Mouse (Mus musculus) activated CD4-positive, CD25-positive, alpha-beta regulatory T cell, adult 4 months (primary cell): ENCODE results near the gene Map1b. TPM values are rescaled to one million over a fixed set of nuclear protein-coding genes. Genes with fewer than 3 reads are reported as not detected.

ENCODE experiments used
- ATAC-seq: one replicate; pipeline ENCODE4 v1.8.0; 2017
- polyA plus RNA-seq, 2 experiments: library from polyadenylated mRNA; unstranded; fragments of 100-300 nt; shearing (Covaris generic); gene quantifications; one replicate each; pipeline ENCODE4 v1.2.1; 2017

Map1b gene
- polyA plus RNA-seq, 2 experiments from 2014 or later: 0.04 to 0.40 TPM

DNA sequence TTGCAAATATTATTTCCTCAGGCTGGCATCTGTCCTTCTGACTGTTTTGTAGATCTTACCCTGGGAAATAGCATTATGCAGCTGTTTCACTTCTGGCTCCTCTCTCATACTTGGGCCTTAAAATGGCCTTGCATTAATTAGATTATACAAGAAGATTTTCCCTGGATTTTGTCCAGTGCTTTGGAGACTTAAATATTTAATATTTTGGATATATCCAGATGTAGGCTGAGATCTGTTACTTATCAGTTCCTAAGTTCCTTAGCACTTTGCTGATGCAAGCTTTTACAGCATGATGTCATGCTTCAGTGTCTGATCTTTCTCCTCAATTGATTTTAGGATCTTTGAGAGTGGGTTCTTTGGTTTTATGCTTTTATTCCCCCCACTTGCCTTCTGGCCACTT lies 11.6 kb upstream of the Map1b start:
- ATAC-seq: no peak

DNA sequence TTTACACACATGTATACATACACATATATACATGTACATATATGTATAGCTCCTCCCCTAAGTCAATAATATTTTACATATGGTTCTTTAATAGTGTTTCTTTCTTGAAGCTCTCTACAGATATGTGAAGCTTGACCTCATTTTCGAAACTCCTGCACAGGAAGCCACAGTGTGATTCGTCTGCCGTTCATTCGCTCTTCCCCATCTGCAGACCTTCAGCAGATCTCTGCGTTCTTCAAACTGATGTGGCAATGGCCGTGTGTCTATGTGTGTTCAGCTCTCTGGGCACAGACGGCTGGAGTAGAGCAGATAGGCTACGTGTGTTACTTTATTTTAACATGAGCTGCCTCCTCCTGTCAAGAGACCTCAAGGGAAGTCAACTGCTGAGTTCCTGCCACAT lies 9.2 kb upstream of the Map1b start:
- ATAC-seq: no peak

DNA sequence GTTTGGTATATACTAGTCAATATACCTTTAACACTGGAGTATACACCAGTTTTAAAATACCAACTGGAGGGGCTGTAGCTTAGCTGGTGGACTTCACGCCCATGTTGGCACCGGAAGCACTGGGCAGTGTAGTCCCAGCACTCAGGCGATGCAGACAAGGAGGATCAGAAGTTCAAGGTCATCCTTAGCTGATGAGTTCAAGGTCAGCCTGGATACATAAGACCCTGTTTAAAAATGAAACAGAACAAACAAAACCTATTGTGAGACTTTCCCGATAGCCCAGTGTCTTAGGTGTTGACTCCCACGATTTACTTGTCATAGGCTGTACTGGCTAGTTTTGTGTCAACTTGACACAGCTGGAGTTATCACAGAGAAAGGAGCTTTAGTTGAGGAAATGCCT lies 1.5 kb upstream of the Map1b start:
- no peak for ATAC-seq

DNA sequence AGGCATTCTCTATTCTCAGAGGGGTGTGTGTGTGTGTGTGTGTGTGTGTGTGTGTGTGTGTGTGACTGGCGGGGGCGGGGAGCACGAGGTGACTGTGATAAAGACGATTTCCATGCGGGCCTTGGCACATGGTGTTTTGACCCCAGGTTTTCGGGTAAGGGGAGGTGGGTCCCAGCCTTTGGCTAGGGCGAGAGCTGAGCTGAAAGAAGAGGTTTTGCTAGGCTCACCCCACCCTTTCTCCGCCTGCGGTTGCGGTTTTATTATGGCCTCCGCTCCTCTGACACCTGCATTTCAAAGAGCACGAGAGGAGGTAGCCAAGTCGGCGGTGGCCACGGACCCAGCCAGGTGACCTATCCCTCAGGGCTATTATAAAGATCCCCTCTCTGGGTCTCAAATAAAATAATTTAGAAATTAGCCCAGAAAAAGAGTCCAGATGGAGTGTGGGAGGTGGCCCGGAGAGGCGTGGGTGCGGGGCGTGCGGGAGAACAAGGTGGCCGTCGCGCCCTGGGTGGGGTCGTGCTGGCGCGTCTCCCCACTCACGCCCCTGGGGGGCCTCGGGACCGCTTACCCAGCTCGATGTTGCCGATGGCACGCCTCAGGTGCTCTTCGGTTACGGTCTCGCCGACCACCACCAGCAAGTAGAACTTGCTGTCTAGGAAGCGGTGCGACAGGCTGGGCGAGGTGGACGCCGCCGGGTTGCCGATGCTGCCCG lies 448 bp downstream of the Map1b start:
- no peak for ATAC-seq

DNA sequence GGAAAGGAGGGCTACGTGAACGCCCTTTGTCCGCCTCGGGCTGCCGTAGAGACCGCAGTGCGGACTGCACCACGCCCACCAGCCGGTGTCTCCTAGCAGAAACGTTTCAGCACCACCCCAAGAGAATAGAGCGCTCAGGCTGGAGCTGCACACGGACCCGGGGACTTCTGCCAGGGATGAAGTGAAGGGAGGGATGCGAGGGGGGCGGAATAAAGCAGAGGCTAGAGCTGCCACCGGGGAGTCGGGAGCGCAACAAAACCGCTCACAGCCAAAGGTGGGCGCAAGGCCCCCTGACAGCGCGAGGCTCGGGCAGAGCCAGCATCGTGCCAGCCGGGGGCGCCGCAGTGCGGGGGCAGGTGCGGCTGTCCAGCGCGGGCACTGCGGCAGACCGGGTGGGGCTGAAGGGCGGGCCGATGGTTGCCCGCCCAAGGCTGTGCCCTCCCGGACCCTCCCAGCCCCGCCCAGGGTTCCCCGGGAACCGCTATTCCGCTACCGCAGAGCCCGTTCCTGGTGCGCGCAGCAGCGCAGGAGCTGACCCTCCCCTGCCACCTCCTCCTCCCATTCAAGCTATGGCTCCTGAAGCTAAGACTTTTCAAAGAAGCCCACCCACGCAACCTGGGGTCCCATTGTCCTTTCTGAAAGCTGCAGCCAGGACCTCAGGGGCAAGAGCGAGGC lies 1.3 kb downstream of the Map1b start:
- ATAC-seq: no peak

DNA sequence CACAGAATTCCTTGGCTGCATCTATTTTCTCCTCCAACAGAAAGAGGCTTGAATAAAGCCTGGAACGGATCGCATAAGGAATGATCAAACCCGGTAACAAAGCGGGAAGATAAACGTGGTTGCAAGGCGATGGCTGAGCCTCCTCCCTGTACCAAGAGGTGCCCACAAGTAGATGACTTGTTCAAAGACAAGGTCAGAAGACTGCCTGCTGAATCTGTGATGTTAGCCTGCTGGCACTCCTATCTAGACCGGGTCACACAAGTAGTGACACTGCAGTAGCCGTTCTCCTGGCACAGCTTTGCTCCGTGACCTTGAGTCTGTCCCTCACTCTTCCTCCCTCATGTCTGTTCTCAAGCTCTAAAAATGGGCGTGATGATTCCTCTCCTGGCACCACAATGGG lies 2.4 kb downstream of the Map1b start:
- ATAC-seq: no peak

DNA sequence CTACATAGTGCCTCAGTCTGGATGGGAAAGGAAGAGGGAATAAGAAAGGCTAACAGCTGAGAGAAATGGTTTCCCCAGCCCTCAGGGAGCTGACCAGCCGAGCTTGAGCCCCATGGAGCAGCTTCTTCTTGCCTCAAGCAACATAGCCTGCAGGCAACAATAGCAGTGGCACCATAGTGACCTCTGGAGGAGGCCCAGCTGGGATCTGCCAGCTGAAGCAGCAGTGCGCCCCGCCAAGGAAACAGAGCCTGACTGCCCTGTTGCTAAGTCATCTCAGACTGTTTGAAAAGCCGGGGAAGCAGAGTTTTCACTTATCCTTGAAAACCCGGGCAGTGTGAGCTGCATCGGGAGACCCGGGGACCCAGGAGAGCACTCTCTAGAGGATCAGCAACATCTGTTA lies 3.2 kb downstream of the Map1b start:
- no peak for ATAC-seq

DNA sequence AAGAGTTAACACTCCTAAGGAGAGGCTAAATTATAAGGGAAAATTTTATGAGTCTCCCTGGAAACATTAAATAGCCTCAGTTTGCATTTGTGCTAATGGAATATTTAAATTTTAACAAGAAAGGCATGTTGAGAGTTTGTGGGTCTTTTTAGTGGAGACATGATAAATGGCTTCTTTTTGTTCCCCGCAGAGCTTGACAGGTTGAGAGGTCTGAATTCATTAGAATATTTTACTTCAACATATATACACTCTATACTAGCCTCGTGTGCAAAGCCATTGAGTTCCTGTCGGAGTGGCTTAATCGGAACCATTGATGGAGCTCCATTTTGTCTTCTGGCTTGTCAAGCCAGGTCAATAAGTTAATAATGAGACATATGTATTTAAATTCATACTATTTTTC lies 6.4 kb downstream of the Map1b start:
- no peak for ATAC-seq

DNA sequence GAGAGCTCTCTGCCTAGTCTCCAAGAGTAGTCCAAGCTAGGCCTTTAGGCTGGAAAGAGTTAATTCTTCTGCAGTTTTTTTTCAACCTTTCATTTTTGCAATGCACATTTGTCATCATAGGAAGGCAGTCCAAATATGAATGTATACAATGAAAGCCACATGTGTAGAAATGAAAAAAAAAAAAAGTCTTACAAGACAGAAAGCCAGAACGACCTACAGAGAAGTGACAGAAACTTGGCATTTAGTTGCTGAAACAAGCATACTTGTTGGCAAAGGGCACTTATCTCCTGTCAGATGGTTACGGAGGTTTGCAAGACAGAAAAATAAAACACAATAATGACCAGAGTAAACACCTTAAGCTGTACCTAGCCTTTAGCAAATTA lies 9.8 kb downstream of the Map1b start:
- ATAC-seq: no peak

DNA sequence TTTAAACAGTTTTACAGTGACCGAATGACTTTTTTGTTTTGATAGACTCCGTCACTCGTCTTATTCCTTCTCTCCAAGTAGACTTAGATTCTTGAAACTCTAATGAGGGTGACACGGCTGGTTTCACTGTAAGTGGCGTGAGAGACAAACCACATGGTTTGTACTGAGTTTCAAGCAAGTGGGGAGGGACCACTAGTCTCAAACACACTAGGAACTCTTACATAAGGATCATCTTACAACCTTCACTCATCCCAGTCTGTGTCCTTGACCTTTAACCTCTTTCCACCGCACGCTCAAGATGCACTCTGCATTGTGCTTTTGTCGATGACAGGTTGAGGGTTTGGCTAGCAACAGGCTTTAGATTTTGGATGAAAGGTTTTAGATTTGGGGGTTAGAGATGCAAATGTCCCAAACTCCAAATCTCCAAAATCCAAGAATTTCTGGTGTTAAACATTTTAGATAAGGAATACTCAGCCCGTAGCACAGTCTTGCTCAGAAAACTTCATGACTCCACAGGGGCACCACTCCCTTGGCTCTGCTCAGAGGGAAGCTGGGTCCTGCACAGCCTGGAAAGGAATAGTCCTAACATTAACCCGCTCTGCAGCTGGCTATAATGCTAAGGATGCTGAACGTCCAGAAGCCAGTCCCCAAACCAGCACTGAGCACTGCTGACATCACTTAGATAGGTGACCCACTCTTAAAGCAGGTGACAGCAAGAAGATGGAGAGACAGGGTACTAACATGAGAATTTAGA lies 10.3 kb downstream of the Map1b start:
- no peak for ATAC-seq

DNA sequence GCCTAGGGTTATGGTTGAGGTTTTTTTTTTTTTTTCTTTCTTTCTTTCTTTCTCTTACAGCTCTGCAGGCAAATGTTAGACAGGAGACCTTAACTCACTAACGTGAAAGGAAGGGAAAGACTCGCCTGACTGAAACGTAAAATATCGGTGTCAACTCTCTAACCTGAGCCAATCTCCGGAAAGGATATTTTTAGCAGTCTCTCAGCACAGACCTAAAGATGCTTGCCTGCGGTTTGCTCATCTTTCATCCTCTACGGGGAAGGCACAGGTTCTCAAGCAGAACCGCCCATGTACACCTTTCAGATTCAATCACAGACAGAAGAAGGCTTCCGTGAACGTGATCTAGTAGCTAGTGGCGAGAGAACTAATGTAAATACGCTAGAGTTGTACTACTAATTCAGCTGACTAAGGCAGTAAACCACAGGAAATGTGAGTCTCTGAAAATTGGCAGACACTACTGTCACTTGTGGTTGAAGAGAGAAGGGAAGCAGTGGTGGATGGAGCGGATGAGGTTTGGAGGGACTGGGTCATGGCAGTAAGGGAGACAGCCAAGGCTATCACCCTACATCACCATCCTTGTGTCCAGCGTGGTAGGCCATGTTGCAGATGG lies 12.9 kb downstream of the Map1b start:
- ATAC-seq: peak; percentile 75

DNA sequence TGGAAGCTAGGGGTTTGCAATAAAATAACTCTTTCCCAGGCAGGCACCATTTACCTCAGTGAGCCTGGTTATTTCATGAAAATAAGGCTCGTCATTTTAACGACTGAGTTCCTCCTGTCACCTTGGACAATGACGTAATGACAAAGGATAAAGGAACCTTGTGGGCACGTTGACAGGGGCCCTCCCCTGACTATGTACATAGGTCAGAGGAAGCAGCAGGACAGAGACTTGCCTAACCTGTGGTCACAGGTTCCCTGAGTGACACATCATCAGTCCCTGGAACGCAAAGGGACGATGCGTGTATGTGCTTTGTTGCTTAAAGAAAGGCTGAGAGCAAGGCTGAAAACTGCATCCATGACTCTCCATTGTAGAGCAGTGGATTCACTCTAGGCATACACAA lies 13.4 kb downstream of the Map1b start:
- no peak for ATAC-seq

DNA sequence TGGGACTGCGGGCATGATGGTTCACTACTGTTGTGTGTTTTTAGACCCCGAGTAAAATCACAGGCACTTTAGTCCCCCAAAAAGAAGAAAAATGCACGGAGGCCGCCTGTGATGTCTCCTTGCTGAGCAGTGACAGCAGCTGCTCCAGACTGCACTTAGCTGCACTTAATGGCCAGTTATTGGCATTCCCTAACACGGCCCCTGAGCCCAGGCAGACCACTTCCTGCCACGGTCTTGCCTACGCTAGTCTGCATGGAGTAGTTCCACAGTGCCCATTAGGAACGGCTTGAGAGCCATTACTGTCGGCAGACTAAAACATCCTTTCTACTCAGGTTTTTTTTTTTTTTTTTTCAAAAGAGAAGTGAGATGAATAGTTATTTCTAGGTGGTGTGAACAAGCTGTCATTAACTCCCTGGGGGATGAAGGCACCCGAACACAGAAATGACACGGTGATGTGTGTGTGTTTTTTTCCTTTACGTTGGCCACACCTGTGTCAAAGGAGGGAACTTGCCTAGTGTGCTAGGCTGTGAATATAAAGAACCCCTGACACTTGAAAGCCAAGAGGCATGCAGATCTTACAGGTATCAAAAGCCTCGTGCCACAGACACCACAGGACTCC lies 14.1 kb downstream of the Map1b start:
- ATAC-seq: no peak

DNA sequence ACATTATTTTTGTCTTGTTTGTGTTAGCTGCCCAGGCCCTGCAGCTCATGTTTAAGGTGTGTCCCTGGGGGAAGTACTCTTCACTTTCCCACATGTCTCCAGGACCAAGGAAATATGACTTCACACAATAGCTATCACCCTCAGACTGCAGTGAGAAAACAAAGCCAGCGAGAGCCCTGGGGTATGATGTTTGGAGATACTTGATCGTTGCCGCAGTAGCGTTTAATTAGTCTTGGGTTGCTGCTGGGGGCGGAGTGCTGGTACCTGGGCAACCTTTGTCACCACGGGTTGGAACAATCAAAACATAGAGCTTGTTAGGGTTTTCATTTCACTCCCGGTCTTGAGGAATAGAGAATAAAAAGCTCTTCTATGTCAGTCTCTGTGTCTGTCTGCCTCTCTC lies 14.9 kb downstream of the Map1b start:
- ATAC-seq: no peak

DNA sequence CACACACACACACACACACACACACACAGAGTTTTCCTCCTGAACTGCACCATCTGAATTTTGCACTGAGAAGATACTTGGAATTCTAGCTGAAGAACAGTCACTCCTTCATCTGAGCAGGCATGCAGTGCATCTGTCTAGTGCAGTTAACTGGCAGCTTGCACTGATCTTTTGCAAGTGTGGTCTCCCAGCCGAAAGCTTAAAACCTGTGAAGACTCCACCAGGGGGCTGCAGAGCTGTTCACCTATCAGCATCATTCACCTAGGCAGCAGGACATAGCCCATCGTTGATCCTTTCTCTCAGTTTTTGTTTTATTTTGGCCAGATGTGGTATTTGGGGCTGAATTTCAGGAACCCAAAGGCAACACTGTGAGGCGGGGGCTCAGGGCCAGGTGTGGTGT lies 15.7 kb downstream of the Map1b start:
- ATAC-seq: no peak

DNA sequence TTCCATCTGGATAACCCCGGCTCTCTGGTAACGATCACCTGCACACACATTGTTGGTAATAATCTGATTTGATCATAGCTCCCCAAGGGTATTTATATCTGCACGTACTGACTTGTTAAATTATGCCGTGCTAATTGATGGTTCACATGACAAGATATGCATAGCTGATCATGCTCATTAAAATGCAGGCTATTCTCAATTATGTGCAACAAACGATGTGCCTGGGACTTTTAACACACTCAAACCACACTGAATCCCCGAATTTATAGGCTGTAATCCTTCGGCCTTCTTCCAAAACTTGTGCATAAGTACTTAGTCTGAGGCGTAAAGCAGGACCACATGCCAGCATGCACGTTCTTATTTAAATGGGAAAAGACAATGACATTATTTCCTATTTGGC lies 16.6 kb downstream of the Map1b start:
- no peak for ATAC-seq

DNA sequence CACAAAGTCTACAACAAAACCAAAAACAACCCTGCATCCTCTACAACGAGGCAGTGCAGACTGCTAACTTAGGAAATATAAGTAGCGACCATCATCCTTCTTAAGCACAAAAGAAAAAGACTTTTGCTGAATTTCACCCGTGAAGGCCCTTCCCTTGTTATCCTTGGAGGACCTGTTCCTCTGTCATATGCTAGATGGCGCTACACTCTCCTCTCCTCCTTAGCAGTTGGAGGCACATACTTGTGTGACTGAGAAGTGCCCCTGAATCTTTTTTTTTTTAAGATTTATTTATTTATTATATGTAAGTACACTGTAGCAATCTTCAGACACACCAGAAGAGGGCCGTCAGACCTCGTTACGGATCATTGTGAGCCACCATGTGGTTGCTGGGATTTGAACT lies 20.2 kb downstream of the Map1b start:
- ATAC-seq: no peak

DNA sequence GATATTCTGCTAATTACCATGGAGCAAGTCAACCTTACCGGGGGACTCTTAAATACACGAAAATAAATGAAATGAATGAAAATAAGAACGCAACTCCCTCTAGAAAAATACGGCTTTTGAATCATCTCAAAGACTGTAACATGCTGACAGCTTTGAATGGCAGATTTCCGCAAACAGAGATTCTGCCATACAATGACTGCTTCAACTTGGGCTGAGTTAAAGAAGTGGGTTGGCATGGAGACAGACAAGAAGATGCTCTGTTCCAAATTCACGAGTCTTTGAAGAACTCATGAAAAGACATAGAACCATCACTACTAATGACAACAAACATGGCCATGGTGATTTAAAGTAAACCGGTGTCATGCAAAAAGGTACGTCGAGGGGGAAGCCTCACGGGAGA lies 21.9 kb downstream of the Map1b start:
- no peak for ATAC-seq

DNA sequence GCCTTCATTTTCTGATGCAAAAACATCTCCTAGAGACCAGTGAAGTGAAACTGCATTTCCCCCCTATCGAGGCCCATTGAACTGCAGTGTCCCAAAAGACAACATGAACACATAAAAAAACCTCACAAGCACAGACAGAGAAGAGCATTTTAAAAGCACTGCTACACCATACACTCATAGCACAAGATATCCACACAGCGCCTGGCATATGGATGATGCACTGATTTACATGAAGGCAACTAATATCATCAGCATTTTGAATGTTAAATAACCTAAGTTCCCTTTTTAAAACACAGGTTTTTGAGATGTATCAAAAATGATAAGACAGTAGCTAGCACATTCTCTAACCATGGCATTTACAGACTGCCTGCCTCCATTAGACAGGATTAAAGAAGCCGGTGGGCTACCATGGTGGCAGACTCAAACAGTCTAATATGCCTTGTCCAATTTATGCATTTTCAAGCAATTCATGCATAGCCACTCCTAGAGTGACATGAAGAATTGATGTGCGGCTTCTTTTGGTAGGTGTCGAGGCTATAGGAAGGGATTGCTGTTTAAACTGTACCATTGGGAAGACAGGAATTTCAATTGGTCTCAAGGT lies 22.9 kb downstream of the Map1b start:
- no peak for ATAC-seq

DNA sequence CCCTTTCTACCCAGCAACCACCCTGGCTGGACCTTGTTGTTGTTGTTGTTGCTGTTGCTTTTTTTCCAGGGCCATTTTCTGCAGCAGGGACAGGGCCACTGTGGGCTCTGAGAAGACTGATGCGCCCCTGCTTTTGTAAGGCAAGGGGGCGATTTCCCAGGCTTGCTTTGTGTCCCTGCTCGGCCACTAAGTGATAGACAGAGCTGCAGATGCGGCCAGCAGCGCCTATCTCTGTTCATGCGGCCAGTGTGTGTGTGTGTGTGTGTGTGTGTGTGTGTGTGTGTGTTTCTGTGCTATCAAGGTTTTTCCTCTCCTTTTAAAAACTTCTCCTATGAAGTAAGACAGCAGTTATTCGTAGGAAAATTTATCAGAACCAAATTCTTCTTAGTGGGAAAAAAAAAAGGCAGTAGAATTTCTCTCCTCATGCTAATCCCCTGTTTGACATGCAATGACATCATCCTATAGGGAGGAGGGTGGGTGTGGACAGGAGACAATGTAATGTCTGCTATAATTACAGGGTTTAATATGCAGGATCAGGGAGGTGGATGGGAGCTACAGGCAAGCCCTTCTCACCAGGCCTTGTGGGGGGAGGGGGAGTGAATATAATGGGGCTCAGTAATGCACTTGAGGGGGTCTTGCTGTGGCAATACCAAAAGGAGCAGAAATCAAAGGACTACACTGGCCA lies 23.6 kb downstream of the Map1b start:
- no peak for ATAC-seq

DNA sequence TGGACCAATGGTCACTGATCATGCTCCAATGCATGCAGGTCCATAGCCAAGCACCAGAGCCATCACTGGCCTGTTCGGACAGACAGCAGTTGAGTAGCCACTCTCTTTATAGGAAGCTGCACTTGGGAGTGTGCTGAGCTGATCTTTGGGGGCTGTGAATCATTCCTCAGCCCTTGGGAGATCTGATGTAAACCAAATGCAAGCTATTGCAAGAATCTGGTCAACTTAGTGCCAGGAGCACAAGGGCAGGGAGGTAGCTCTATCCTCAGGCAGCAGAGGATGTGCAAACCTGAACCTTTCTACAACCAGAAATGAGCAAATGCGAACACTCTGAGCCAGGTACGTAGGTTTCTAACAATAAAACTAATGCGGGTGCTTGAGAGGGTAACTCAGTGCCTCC lies 26.3 kb downstream of the Map1b start:
- no peak for ATAC-seq

DNA sequence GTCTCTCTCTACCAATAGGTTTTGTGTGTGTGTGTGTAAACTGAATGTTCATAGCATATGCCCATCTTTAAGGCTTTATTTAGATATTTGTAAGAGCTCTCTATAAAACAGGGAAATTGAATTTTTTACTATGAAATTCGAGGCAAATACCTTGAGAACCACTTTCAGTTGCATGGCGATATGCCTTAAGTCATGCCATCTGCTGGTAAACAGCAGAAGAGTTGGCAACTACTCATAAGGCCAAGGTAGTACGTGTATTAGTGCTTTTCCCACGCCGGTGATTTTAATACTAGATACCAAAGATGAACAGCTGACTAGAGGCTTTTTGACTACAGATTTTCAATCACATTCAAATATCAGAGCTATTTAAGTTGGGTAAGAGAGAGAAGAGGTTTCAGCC lies 27.2 kb downstream of the Map1b start:
- no peak for ATAC-seq
